Mouse (Mus musculus) cerebellum, adult 2 months (tissue): ENCODE data around the gene Syngr2.

Experiments used
- CTCF ChIP-seq: fragments of 200-500 bp; IDR thresholded peaks from 2 replicates; pipeline ENCODE4 v1.5.1; 2011; ENCODE audit warnings: low read depth, mild to moderate bottlenecking, control low read depth, low read length, moderate library complexity, borderline replicate concordance; ENCODE audit not compliant: insufficient read depth
- POLR2A ChIP-seq: fragments of 200-500 bp; IDR thresholded peaks from 2 replicates; pipeline ENCODE4 v1.6.1; 2011; ENCODE audit warnings: low read length, control low read depth, borderline replicate concordance; ENCODE audit not compliant: insufficient read depth

GRCm38 (mm10) chr11:117772352-117772751 is 37.1 kb upstream of the Syngr2 start:
- TF ChIP-seq CTCF, result no peak
- no peak for TF ChIP-seq POLR2A
